Mouse (Mus musculus) myocyte (in vitro differentiated cells): Measurements from ENCODE around the gene Fgd4. TPM values are rescaled to one million over a fixed set of nuclear protein-coding genes. Genes with fewer than 3 reads are reported as not detected.
A peak's percentile ranks its signal among the peaks of the same experiment; 100 is the strongest.
"Not testable (repeated sequence)": the region's sequence is repeated elsewhere in the genome, so short reads cannot be mapped to it uniquely, and the experiment has no call there.

Source experiments
- H3K27me3 ChIP-seq: one replicate; pipeline ENCODE4 v1.6.1; 2011; ENCODE audit not compliant: control insufficient read depth, insufficient read depth, insufficient read length
- H3K36me3 ChIP-seq: one replicate; pipeline ENCODE4 v1.6.1; 2011; ENCODE audit not compliant: control insufficient read depth, insufficient read depth
- H3K4me2 ChIP-seq: one replicate; pipeline ENCODE4 v1.6.1; 2011; ENCODE audit warnings: low read depth, control low read depth
- H3K4me3 ChIP-seq: one replicate; pipeline ENCODE4 v1.5.1; 2011; ENCODE audit warnings: mild to moderate bottlenecking, control low read depth, moderate library complexity
- H3K79me2 ChIP-seq: one replicate; pipeline ENCODE4 v1.6.1; 2011; ENCODE audit not compliant: control insufficient read depth, insufficient read depth
- H3ac ChIP-seq: one replicate; pipeline ENCODE4 v1.6.1; 2011; ENCODE audit not compliant: control insufficient read depth, insufficient read length
- CEBPB ChIP-seq: IDR thresholded peaks from 2 replicates; pipeline ENCODE4 v1.6.1; 2011; ENCODE audit warnings: mild to moderate bottlenecking, moderate library complexity; ENCODE audit not compliant: poor library complexity, insufficient read depth, severe bottlenecking
- E2F4 ChIP-seq: IDR thresholded peaks from one replicate; pipeline ENCODE4 v1.6.1; 2011; ENCODE audit warnings: mild to moderate bottlenecking, control low read depth, moderate library complexity; ENCODE audit not compliant: insufficient read depth
- MAX ChIP-seq: IDR thresholded peaks from one replicate; pipeline ENCODE4 v1.6.1; 2011; ENCODE audit warnings: low read depth, mild to moderate bottlenecking, control low read depth
- MYOD1 ChIP-seq, 3 experiments: IDR thresholded peaks; one replicate each; pipeline ENCODE4 v1.6.1; 2011; ENCODE audit warnings: control low read depth in 2 of 3, low read depth in 2 of 3, mild to moderate bottlenecking in 2 of 3, moderate library complexity in 1 of 3; ENCODE audit not compliant: insufficient read length in 2 of 3, control insufficient read depth in 1 of 3
- MYOG ChIP-seq, 3 experiments: IDR thresholded peaks; one replicate each; pipeline ENCODE4 v1.6.1; 2011; ENCODE audit warnings: control low read depth in 2 of 3, low read depth in 2 of 3, mild to moderate bottlenecking in 2 of 3; ENCODE audit not compliant: insufficient read length in 2 of 3, control insufficient read depth in 1 of 3, insufficient read depth in 1 of 3
- POLR2A ChIP-seq: IDR thresholded peaks from one replicate; pipeline ENCODE4 v1.6.1; 2011; ENCODE audit warnings: low read depth, mild to moderate bottlenecking, control low read depth, moderate library complexity; ENCODE audit not compliant: insufficient read length
- POLR2AphosphoS2 ChIP-seq: IDR thresholded peaks from one replicate; pipeline ENCODE4 v1.6.1; 2011; ENCODE audit warnings: low read depth, control low read depth; ENCODE audit not compliant: insufficient read length
- REST ChIP-seq: IDR thresholded peaks from one replicate; pipeline ENCODE4 v1.6.1; 2011; ENCODE audit warnings: mild to moderate bottlenecking, control low read depth, moderate library complexity; ENCODE audit not compliant: insufficient read depth, insufficient read length
- SRF ChIP-seq: IDR thresholded peaks from one replicate; pipeline ENCODE4 v1.6.1; 2011; ENCODE audit warnings: low read depth; ENCODE audit not compliant: control insufficient read depth, insufficient read length
- TCF12 ChIP-seq: IDR thresholded peaks from one replicate; pipeline ENCODE4 v1.6.1; 2011; ENCODE audit warnings: mild to moderate bottlenecking, control low read depth; ENCODE audit not compliant: poor library complexity, insufficient read depth, severe bottlenecking
- TCF3 ChIP-seq: IDR thresholded peaks from one replicate; pipeline ENCODE4 v1.6.1; 2011; ENCODE audit warnings: low read depth, control low read depth; ENCODE audit not compliant: insufficient read length
- USF1 ChIP-seq: IDR thresholded peaks from one replicate; pipeline ENCODE4 v1.6.1; 2011; ENCODE audit warnings: low read depth, mild to moderate bottlenecking, control low read depth, moderate library complexity
- polyA plus RNA-seq: library from polyadenylated mRNA; unstranded; fragments of >200 nt; fragmentation: generic; extraction: Trizol; gene quantifications from one replicate; pipeline ENCODE4 v1.2.1, GENCODE M21; 2012; ENCODE audit warnings: missing spikeins

The Fgd4 gene
- polyA plus RNA-seq, 1 experiment = 0.11 TPM

GRCm38 (mm10) chr16:16552197-16552596 lies 48.2 kb downstream of the Fgd4 start:
- H3ac ChIP-seq = no peak overlapping the region
- H3K4me3 ChIP-seq = no peak overlapping the region
- H3K36me3 ChIP-seq = no peaks in the 10 kb centered on the region
- no peak overlapping the region for H3K4me2 ChIP-seq
- no peaks in the 10 kb centered on the region for H3K79me2 ChIP-seq
- TF ChIP-seq TCF3 = no peak
- no peak for TF ChIP-seq CEBPB
- TF ChIP-seq MYOD1 (IDR thresholded peaks at IDR 0.05; ENCODE audit: control insufficient read depth in 1 of 3, insufficient read length in 2 of 3, low read depth in 2 of 3) = peak in 2 of 3 experiments; percentile 38 to 43
- no peak for TF ChIP-seq MAX
- H3K27me3 ChIP-seq = no peaks in the 10 kb centered on the region

- no peaks in the 10 kb centered on the region for H3K27me3 ChIP-seq
- no peak overlapping the region for H3K4me2 ChIP-seq
- TF ChIP-seq SRF (no peak), MAX (no peak), POLR2AphosphoS2 (no peak)
- H3ac ChIP-seq = no peak overlapping the region
- H3K79me2 ChIP-seq = no peaks in the 10 kb centered on the region
- H3K36me3 ChIP-seq = no peaks in the 10 kb centered on the region
- no peak overlapping the region for H3K4me3 ChIP-seq
Measured at GRCm38 (mm10) chr16:16549105-16549504, 51.2 kb downstream of the Fgd4 start.

GRCm38 (mm10) chr16:16546657-16547056 lies 53.7 kb downstream of the Fgd4 start:
- H3K79me2 ChIP-seq = no peaks in the 10 kb centered on the region
- no peak for TF ChIP-seq POLR2A
- TF ChIP-seq MYOD1 (IDR thresholded peaks at IDR 0.05; ENCODE audit: control insufficient read depth in 1 of 3, insufficient read length in 2 of 3, low read depth in 2 of 3) = no peak
- no peak for TF ChIP-seq REST
- no peak for TF ChIP-seq SRF
- no peak for TF ChIP-seq TCF3
- TF ChIP-seq E2F4 = no peak
- TF ChIP-seq USF1 = no peak
- no peak for TF ChIP-seq POLR2AphosphoS2
- TF ChIP-seq MAX = no peak
- no peak for TF ChIP-seq TCF12
- no peak for TF ChIP-seq MYOG (IDR thresholded peaks at IDR 0.05; ENCODE audit: control insufficient read depth in 1 of 3, insufficient read depth in 1 of 3, insufficient read length in 2 of 3, low read depth in 2 of 3)
- no peak overlapping the region for H3K4me2 ChIP-seq
- H3K4me3 ChIP-seq = no peak overlapping the region
- no peaks in the 10 kb centered on the region for H3K36me3 ChIP-seq
- H3K27me3 ChIP-seq = no peaks in the 10 kb centered on the region
- no peak overlapping the region for H3ac ChIP-seq

- H3K27me3 ChIP-seq = no peaks in the 10 kb centered on the region
- no peak for TF ChIP-seq MAX
- no peak for TF ChIP-seq SRF
- no peak for TF ChIP-seq REST
- TF ChIP-seq MYOG (IDR thresholded peaks at IDR 0.05; ENCODE audit: control insufficient read depth in 1 of 3, insufficient read depth in 1 of 3, insufficient read length in 2 of 3, low read depth in 2 of 3) = no peak
- no peak for TF ChIP-seq TCF3
- no peak for TF ChIP-seq MYOD1 (IDR thresholded peaks at IDR 0.05; ENCODE audit: control insufficient read depth in 1 of 3, insufficient read length in 2 of 3, low read depth in 2 of 3)
- no peak for TF ChIP-seq POLR2A
- no peak for TF ChIP-seq USF1
- no peak for TF ChIP-seq TCF12
- no peak for TF ChIP-seq CEBPB
- no peak for TF ChIP-seq POLR2AphosphoS2
- no peak for TF ChIP-seq E2F4
- H3ac ChIP-seq = no peak overlapping the region
Measured at GRCm38 (mm10) chr16:16542956-16543441, 57.4 kb downstream of the Fgd4 start.

GRCm38 (mm10) chr16:16539396-16539795 lies 61.0 kb downstream of the Fgd4 start:
- not testable (repeated sequence) for H3K27me3 ChIP-seq, H3K4me2 ChIP-seq

More at GRCm38 (mm10) chr16:16542956-16543441, 57.4 kb downstream of the Fgd4 start:
- H3K79me2 ChIP-seq = no peaks in the 10 kb centered on the region
- no peaks in the 10 kb centered on the region for H3K36me3 ChIP-seq
- H3K4me3 ChIP-seq = no peak overlapping the region
- H3K4me2 ChIP-seq = no peak overlapping the region

GRCm38 (mm10) chr16:16535232-16535631 lies 65.1 kb downstream of the Fgd4 start:
- no peak overlapping the region for H3K4me2 ChIP-seq
- H3K79me2 ChIP-seq = no peaks in the 10 kb centered on the region
- TF ChIP-seq CEBPB (no peak), POLR2AphosphoS2 (no peak), E2F4 (no peak)
- H3ac ChIP-seq = no peak overlapping the region
- H3K4me3 ChIP-seq = no peak overlapping the region
- H3K27me3 ChIP-seq = no peaks in the 10 kb centered on the region
- no peaks in the 10 kb centered on the region for H3K36me3 ChIP-seq

More at GRCm38 (mm10) chr16:16539396-16539795, 61.0 kb downstream of the Fgd4 start:
- H3ac ChIP-seq, H3K79me2 ChIP-seq, H3K36me3 ChIP-seq, H3K4me3 ChIP-seq: not testable (repeated sequence)
